Mouse (Mus musculus) stomach, embryonic 14.5 days (tissue): Measurements from ENCODE around the gene Fmnl1. TPM values are rescaled to one million over a fixed set of nuclear protein-coding genes. Genes with fewer than 3 reads are reported as not detected.

Source experiments
- polyA plus RNA-seq: library from polyadenylated mRNA; unstranded; fragments of >200 nt; fragmentation: Nextera tagmentation; extraction: Ambion mirVana; gene quantifications from 2 replicates; pipeline ENCODE4 v1.2.1, GENCODE M21; 2014

Gene Fmnl1
- polyA plus RNA-seq, 1 experiment from 2014 or later = 1.7 TPM

Other genes with a start within 250 kb of the Fmnl1 start
- gene Kif18b, start 246.0 kb upstream of the Fmnl1 start, polyA plus RNA-seq = 7.9 and 10.0 TPM in 2 replicates
- gene C1ql1, start 224.4 kb upstream of the Fmnl1 start, polyA plus RNA-seq = 9.4 and 11.1 TPM in 2 replicates
- gene Nmt1, start 142.9 kb upstream of the Fmnl1 start, polyA plus RNA-seq = 55.1 and 62.4 TPM in 2 replicates
- 185 and 198 TPM in 2 replicates for gene Dcakd, start 142.8 kb upstream of the Fmnl1 start, polyA plus RNA-seq
- gene Plcd3, start 69.4 kb upstream of the Fmnl1 start, polyA plus RNA-seq = 2.5 TPM in 2 replicates
- 17.7 and 20.4 TPM in 2 replicates for gene Acbd4, start 69.4 kb upstream of the Fmnl1 start, polyA plus RNA-seq
- gene Hexim1, start 54.9 kb upstream of the Fmnl1 start, polyA plus RNA-seq = 7.6 and 7.7 TPM in 2 replicates
- gene Hexim2, start 38.7 kb upstream of the Fmnl1 start, polyA plus RNA-seq = 7.3 and 9.1 TPM in 2 replicates
- gene 1700023F06Rik, start 37.5 kb downstream of the Fmnl1 start, polyA plus RNA-seq = 1.5 and 1.8 TPM in 2 replicates
- not detected in 2 replicates for gene Spata32, start 47.3 kb downstream of the Fmnl1 start, polyA plus RNA-seq
- 5.6 and 6.0 TPM in 2 replicates for gene Map3k14, start 96.4 kb downstream of the Fmnl1 start, polyA plus RNA-seq
- gene Arhgap27, start 192.6 kb downstream of the Fmnl1 start, polyA plus RNA-seq = 13.2 and 16.4 TPM in 2 replicates
- gene Plekhm1, start 241.6 kb downstream of the Fmnl1 start, polyA plus RNA-seq = 7.5 and 9.2 TPM in 2 replicates